Mouse (Mus musculus): ENCODE data around the gene Pla2g4f. TPM values are rescaled to one million over a fixed set of nuclear protein-coding genes. Genes with fewer than 3 reads are reported as not detected.

The Pla2g4f gene
- polyA plus RNA-seq, 1 experiment from 2014 or later = not detected

- H3K4me3 ChIP-seq (replicated peaks) = no peak overlapping the region
- no peak overlapping the region for H3K9ac ChIP-seq
- no peaks in the 10 kb centered on the region for H3K36me3 ChIP-seq (replicated peaks)
- no peaks in the 10 kb centered on the region for H3K9me3 ChIP-seq (replicated peaks)
- no peaks in the 10 kb centered on the region for H3K4me1 ChIP-seq (replicated peaks)
- H3K27ac ChIP-seq (replicated peaks) = no peak overlapping the region
- 12% methylated on average over 3 of the region's 3 CpGs for WGBS (ENCODE audit: insufficient replicate concordance)
- ATAC-seq (ENCODE audit: insufficient read depth) = no peak
- no peaks in the 10 kb centered on the region for H3K27me3 ChIP-seq
- no peak overlapping the region for H3K4me2 ChIP-seq
These were observed 9.9 kb downstream of the Pla2g4f start for GRCm38 (mm10) chr2:120304113-120304512.

DNA sequence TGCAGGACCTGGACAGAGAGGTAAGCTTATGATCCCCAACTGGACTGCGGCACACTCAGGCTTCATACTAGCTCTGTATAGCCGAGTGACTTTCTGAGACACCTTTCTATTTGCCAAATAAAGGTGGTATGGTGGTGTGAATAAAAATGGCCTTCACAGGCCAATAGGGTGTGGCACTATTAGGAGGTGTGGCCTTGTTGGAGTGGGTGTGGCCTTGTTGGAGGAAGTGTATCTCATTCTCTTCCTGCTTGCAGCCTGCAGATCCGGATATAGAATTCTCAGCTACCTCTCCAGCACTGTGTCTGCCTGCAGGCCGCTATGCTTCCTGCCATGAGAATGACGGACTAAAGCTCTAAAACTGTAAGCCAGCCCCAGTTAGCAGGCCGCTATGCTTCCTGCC is 12.9 kb downstream of the Pla2g4f start:
- Histone ChIP-seq H3K36me3 (replicated peaks) (no peaks in the 10 kb centered on the region), H3K4me2 (no peak overlapping the region), H3K9ac (no peak overlapping the region), H3K9me3 (replicated peaks) (no peaks in the 10 kb centered on the region), H3K4me3 (replicated peaks) (no peak overlapping the region), H3K27ac (replicated peaks) (no peak overlapping the region), H3K4me1 (replicated peaks) (no peaks in the 10 kb centered on the region), H3K27me3 (no peaks in the 10 kb centered on the region)
- 79% methylated on average over 6 of the region's 6 CpGs for WGBS (ENCODE audit: insufficient replicate concordance)
- no peak for ATAC-seq (ENCODE audit: insufficient read depth)

- Histone ChIP-seq H3K9ac (no peak overlapping the region), H3K4me1 (replicated peaks) (no peaks in the 10 kb centered on the region), H3K4me3 (replicated peaks) (no peak overlapping the region), H3K27ac (replicated peaks) (no peak overlapping the region), H3K27me3 (no peaks in the 10 kb centered on the region), H3K4me2 (no peak overlapping the region), H3K36me3 (replicated peaks) (no peaks in the 10 kb centered on the region), H3K9me3 (replicated peaks) (no peaks in the 10 kb centered on the region)
- ATAC-seq (ENCODE audit: insufficient read depth) = no peak
- 59% methylated on average over 4 of the region's 4 CpGs for WGBS (ENCODE audit: insufficient replicate concordance)
These were observed 14.1 kb downstream of the Pla2g4f start for GRCm38 (mm10) chr2:120299866-120300265.

- Histone ChIP-seq H3K9ac (no peak overlapping the region), H3K27me3 (no peaks in the 10 kb centered on the region), H3K27ac (replicated peaks) (no peak overlapping the region), H3K36me3 (replicated peaks) (no peaks in the 10 kb centered on the region), H3K4me2 (no peak overlapping the region), H3K9me3 (replicated peaks) (no peaks in the 10 kb centered on the region), H3K4me1 (replicated peaks) (no peaks in the 10 kb centered on the region), H3K4me3 (replicated peaks) (no peak overlapping the region)
- WGBS (ENCODE audit: insufficient replicate concordance) = 5% methylated on average over 2 of the region's 2 CpGs
- no peak for ATAC-seq (ENCODE audit: insufficient read depth)
These were observed 17.8 kb downstream of the Pla2g4f start for GRCm38 (mm10) chr2:120296160-120296559.

DNA sequence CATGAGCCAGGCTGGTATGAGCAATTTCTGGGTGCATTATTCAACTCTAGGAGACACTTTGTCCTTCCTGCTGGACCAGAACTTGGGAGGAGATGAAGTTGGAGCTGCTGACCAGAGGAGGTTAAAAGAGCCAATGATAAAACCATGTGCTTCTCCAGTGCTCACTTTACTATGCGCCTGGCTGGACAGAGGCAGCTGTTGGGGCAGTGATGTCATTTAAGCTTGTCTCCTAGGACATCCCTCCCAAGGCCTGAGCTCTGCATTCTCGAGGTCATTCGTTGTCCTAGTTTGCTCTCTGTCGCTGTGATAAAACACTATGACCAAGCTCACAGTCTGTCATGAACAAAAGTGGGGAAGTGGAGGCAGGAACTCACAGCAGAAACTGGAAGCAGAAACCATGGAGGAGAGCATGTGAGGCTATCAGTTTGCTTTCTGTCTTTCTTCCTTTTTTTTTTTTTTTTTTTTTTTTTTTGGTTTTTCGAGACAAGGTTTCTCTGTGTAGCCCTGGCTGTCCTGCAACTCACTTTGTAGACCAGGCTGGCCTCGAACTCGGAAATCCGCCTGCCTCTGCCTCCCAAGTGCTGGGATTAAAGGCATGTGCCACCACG is 22.4 kb downstream of the Pla2g4f start:
- ATAC-seq (ENCODE audit: insufficient read depth) = no peak
- WGBS (ENCODE audit: insufficient replicate concordance) = 60% methylated on average over 8 of the region's 9 CpGs

DNA sequence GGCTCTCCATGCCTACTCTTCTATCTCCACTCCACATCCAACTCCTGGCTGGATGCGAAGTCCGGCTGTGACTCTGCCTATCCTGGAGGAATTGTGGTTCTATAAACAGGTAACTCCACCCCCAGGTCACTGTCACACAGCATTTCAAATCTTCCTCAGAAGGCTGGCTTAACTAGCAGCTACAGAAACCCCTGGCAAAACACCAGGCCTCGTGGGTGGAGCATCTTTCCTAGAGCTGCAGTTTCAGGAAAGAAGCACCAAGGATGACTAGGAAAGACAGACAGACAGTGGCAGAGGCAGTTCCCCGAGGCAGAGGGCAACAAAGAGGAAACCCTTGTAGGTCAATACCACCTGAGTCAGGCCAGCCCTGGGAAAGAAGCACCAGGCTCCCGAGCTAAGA is 25.0 kb downstream of the Pla2g4f start, which contains the start of gene Pla2g4d:
Gene Pla2g4d, minus strand, starts transcription at position 203 of the 400 bp plus-strand sequence.
- Histone ChIP-seq H3K9me3 (replicated peaks) (no peaks in the 10 kb centered on the region), H3K27me3 (no peaks in the 10 kb centered on the region), H3K4me2 (no peak within 1 kb of the TSS), H3K9ac (no peak within 1 kb of the TSS), H3K36me3 (replicated peaks) (no peaks in the 10 kb centered on the region), H3K4me1 (replicated peaks) (no peaks in the 10 kb centered on the region), H3K4me3 (replicated peaks) (no peak within 1 kb of the TSS), H3K27ac (replicated peaks) (no peak within 1 kb of the TSS)
- no peak for ATAC-seq (ENCODE audit: insufficient read depth)
- 44% methylated on average over 5 of the region's 5 CpGs for WGBS (ENCODE audit: insufficient replicate concordance)

More for the DNA sequence above, 22.4 kb downstream of the Pla2g4f start:
- Histone ChIP-seq H3K4me2 (no peak overlapping the region), H3K4me3 (replicated peaks) (no peak overlapping the region), H3K9me3 (replicated peaks) (no peaks in the 10 kb centered on the region), H3K27ac (replicated peaks) (no peak overlapping the region), H3K4me1 (replicated peaks) (no peaks in the 10 kb centered on the region), H3K27me3 (no peaks in the 10 kb centered on the region), H3K36me3 (replicated peaks) (no peaks in the 10 kb centered on the region), H3K9ac (no peak overlapping the region)

DNA sequence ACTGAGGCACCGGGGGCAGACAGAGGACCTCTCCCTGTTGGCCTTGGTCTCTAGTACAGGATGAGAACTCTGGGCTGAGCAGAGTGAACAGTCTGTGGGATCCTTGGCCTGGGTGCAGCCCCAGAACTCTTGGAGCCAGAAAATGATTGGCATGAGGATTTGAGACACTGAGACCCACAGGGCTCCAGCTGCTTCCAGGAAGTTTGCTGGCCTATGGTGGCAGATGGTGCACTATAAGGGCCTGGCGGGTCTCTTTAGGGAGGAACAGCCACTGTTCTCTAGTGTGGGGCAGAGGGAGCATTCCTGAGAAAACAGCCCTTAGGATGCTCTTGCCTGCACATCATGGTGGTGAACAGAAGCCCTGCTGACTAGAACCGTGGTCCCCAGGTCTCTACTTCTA is 25.6 kb downstream of the Pla2g4f start:
- no peak for ATAC-seq (ENCODE audit: insufficient read depth)
- 68% methylated on average over 3 of the region's 3 CpGs for WGBS (ENCODE audit: insufficient replicate concordance)

DNA sequence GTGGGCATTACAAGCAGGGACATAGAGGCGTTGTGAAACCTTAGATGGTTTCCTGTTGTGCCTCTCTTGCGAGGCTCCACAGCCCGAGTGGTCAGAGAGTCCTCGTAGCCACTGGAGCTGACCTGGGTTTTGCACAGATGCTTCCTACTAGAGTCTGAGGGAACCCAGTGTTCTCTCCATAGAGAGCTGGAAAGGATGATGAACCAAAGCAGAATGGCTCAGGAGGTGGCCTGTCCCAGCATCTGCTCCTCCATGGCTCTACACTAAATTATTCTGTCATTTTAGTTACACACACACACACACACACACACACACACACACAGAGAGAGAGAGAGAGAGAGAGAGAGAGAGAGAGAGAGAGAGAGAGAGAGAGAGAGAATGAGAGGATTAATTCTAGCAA is 28.3 kb downstream of the Pla2g4f start:
- Histone ChIP-seq H3K4me1 (replicated peaks) (no peaks in the 10 kb centered on the region), H3K27ac (replicated peaks) (no peak overlapping the region), H3K36me3 (replicated peaks) (no peaks in the 10 kb centered on the region), H3K4me3 (replicated peaks) (no peak overlapping the region), H3K9me3 (replicated peaks) (no peaks in the 10 kb centered on the region), H3K9ac (no peak overlapping the region), H3K4me2 (no peak overlapping the region), H3K27me3 (no peaks in the 10 kb centered on the region)
- ATAC-seq (ENCODE audit: insufficient read depth) = no peak
- 45% methylated on average over 4 of the region's 4 CpGs for WGBS (ENCODE audit: insufficient replicate concordance)

More for the DNA sequence above, 25.6 kb downstream of the Pla2g4f start:
- Histone ChIP-seq H3K27ac (replicated peaks) (no peak overlapping the region), H3K4me1 (replicated peaks) (no peaks in the 10 kb centered on the region), H3K4me3 (replicated peaks) (no peak overlapping the region), H3K9ac (no peak overlapping the region), H3K9me3 (replicated peaks) (no peaks in the 10 kb centered on the region), H3K4me2 (no peak overlapping the region), H3K36me3 (replicated peaks) (no peaks in the 10 kb centered on the region), H3K27me3 (no peaks in the 10 kb centered on the region)

- Histone ChIP-seq H3K9ac (no peak overlapping the region), H3K4me3 (replicated peaks) (no peak overlapping the region)
- no peak for ATAC-seq (ENCODE audit: insufficient read depth)
These were observed 29.3 kb downstream of the Pla2g4f start for GRCm38 (mm10) chr2:120284705-120285104.

DNA sequence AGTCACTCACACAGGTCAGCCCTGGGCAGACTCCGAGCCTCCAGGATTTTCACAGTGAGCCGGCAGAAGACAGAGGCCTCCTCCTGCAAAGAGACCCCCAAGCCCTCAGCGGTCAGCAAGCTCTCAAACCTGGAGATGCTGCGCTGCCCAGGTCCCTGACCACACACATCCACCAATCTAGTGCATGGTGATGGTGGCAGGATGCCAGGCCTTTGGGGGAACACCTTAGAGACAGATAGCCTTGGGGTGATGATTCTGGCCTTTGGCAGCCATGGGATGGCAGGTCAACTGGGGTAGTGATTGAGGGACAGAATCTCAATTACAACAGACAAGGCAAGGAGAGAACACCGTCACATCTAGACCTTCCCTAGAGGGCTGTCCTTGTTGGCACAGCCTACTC is 29.9 kb downstream of the Pla2g4f start:
- H3K36me3 ChIP-seq (replicated peaks) = no peaks in the 10 kb centered on the region
- no peak for ATAC-seq (ENCODE audit: insufficient read depth)
- no peaks in the 10 kb centered on the region for H3K27me3 ChIP-seq
- no peak overlapping the region for H3K4me2 ChIP-seq
- 72% methylated on average over 5 of the region's 5 CpGs for WGBS (ENCODE audit: insufficient replicate concordance)
- no peaks in the 10 kb centered on the region for H3K9me3 ChIP-seq (replicated peaks)
- H3K4me3 ChIP-seq (replicated peaks) = no peak overlapping the region
- no peaks in the 10 kb centered on the region for H3K4me1 ChIP-seq (replicated peaks)
- no peak overlapping the region for H3K27ac ChIP-seq (replicated peaks)
- H3K9ac ChIP-seq = no peak overlapping the region

More at GRCm38 (mm10) chr2:120284705-120285104, 29.3 kb downstream of the Pla2g4f start:
- Histone ChIP-seq H3K27ac (replicated peaks) (no peak overlapping the region), H3K9me3 (replicated peaks) (no peaks in the 10 kb centered on the region), H3K27me3 (no peaks in the 10 kb centered on the region), H3K4me2 (no peak overlapping the region), H3K4me1 (replicated peaks) (no peaks in the 10 kb centered on the region), H3K36me3 (replicated peaks) (no peaks in the 10 kb centered on the region)

- Histone ChIP-seq H3K4me1 (replicated peaks) (no peaks in the 10 kb centered on the region), H3K9ac (no peak overlapping the region), H3K27ac (replicated peaks) (no peak overlapping the region), H3K9me3 (replicated peaks) (no peaks in the 10 kb centered on the region), H3K36me3 (replicated peaks) (no peaks in the 10 kb centered on the region), H3K4me2 (no peak overlapping the region), H3K27me3 (no peaks in the 10 kb centered on the region), H3K4me3 (replicated peaks) (no peak overlapping the region)
- WGBS (ENCODE audit: insufficient replicate concordance) = 47% methylated on average over 6 of the region's 6 CpGs
- ATAC-seq (ENCODE audit: insufficient read depth) = no peak
These were observed 30.4 kb downstream of the Pla2g4f start for GRCm38 (mm10) chr2:120283550-120283949.

- 40% methylated on average over 3 of the region's 3 CpGs for WGBS (ENCODE audit: insufficient replicate concordance)
- no peak for ATAC-seq (ENCODE audit: insufficient read depth)
These were observed 32.7 kb downstream of the Pla2g4f start for GRCm38 (mm10) chr2:120281221-120281620.

More at GRCm38 (mm10) chr2:120281221-120281620, 32.7 kb downstream of the Pla2g4f start:
- Histone ChIP-seq H3K36me3 (replicated peaks) (no peaks in the 10 kb centered on the region), H3K27ac (replicated peaks) (no peak overlapping the region), H3K9me3 (replicated peaks) (no peaks in the 10 kb centered on the region), H3K4me2 (no peak overlapping the region), H3K4me3 (replicated peaks) (no peak overlapping the region), H3K4me1 (replicated peaks) (no peaks in the 10 kb centered on the region), H3K9ac (no peak overlapping the region), H3K27me3 (no peaks in the 10 kb centered on the region)

Data from liver, embryonic 15.5 days (tissue).